Mouse (Mus musculus) forebrain, embryonic 13.5 days (tissue): Measurements from ENCODE around the gene Tnik. TPM values are rescaled to one million over a fixed set of nuclear protein-coding genes. Genes with fewer than 3 reads are reported as not detected.

Experiments used
- ATAC-seq: fragments of 200-750 bp; cut with Nextera tagmentation; 2 replicates; pipeline ENCODE4 v1.8.0; 2017
- H3K27ac ChIP-seq: fragments of 300-500 bp; sonication (generic); 2 replicates; pipeline ENCODE4 v1.5.1; 2015; ENCODE audit warnings: inconsistent platforms, mild to moderate bottlenecking, moderate library complexity
- H3K27me3 ChIP-seq: fragments of 300-500 bp; sonication (generic); 2 replicates; pipeline ENCODE4 v1.6.1; 2015; ENCODE audit warnings: mild to moderate bottlenecking, inconsistent platforms
- H3K36me3 ChIP-seq: fragments of 300-500 bp; sonication (generic); 2 replicates; pipeline ENCODE4 v1.6.1; 2015; ENCODE audit warnings: mild to moderate bottlenecking, inconsistent platforms; ENCODE audit not compliant: poor library complexity, severe bottlenecking
- H3K4me1 ChIP-seq: fragments of 300-500 bp; sonication (generic); 2 replicates; pipeline ENCODE4 v1.6.1; 2015; ENCODE audit warnings: inconsistent platforms
- H3K4me2 ChIP-seq: fragments of 300-500 bp; sonication (generic); 2 replicates; pipeline ENCODE4 v1.6.1; 2015; ENCODE audit warnings: inconsistent platforms, mild to moderate bottlenecking, moderate library complexity
- H3K4me3 ChIP-seq: fragments of 300-500 bp; sonication (generic); 2 replicates; pipeline ENCODE4 v1.5.1; 2015; ENCODE audit warnings: mild to moderate bottlenecking, inconsistent platforms
- H3K9ac ChIP-seq: fragments of 300-500 bp; sonication (generic); 2 replicates; pipeline ENCODE4 v1.6.1; 2015; ENCODE audit warnings: mild to moderate bottlenecking, inconsistent platforms
- H3K9me3 ChIP-seq: fragments of 300-500 bp; sonication (generic); replicated peaks from 2 replicates; pipeline ENCODE4 v1.6.1; 2016; ENCODE audit warnings: inconsistent platforms
- WGBS: fragments of 180-500 bp; shearing (Covaris S2); methylation state at CpG from one replicate; pipeline ENCODE4 v1.1.7; 2015; 5-methylcytosine and 5-hydroxymethylcytosine counted together
- polyA plus RNA-seq: library from polyadenylated mRNA; unstranded; fragments of >200 nt; fragmentation: Nextera tagmentation; extraction: Ambion mirVana; gene quantifications from 2 replicates; pipeline ENCODE4 v1.2.1, GENCODE M21; 2015

Tnik gene
- polyA plus RNA-seq, 1 experiment from 2014 or later = 54.9 TPM

- Histone ChIP-seq H3K4me2 (no peak overlapping the region), H3K27me3 (no peaks in the 10 kb centered on the region), H3K4me1 (peaks cover 7% of the 10 kb centered on the region; the same call in 1 of the 2 replicates), H3K4me3 (no peak overlapping the region), H3K27ac (no peak overlapping the region), H3K9ac (no peak overlapping the region), H3K9me3 (no peaks in the 10 kb centered on the region), H3K36me3 (no peaks in the 10 kb centered on the region)
- ATAC-seq = peak; percentile 29; the same call in 1 of the 2 replicates
- WGBS = 47% methylated on average over 5 of the region's 5 CpGs
Measured at GRCm38 (mm10) chr3:28332316-28332715, 69.3 kb downstream of the Tnik start.

- H3K9me3 ChIP-seq = no peaks in the 10 kb centered on the region
- H3K4me3 ChIP-seq = no peak overlapping the region
- no peak overlapping the region for H3K4me2 ChIP-seq
- no peak overlapping the region for H3K9ac ChIP-seq
- H3K4me1 ChIP-seq = peaks cover 7% of the 10 kb centered on the region; the same call in 1 of the 2 replicates
- peak; percentile 44; the same call in 1 of the 2 replicates for ATAC-seq
- H3K27me3 ChIP-seq = no peaks in the 10 kb centered on the region
- WGBS = 80% methylated on average over 6 of the region's 6 CpGs
- H3K27ac ChIP-seq = no peak overlapping the region; the same call in 1 of the 2 replicates
- no peaks in the 10 kb centered on the region for H3K36me3 ChIP-seq
Measured at GRCm38 (mm10) chr3:28333869-28334268, 70.9 kb downstream of the Tnik start.

- ATAC-seq = peak; percentile 69; the same call in 1 of the 2 replicates
- H3K27ac ChIP-seq = no peak overlapping the region; the same call in 1 of the 2 replicates
Measured at GRCm38 (mm10) chr3:28334547-28334946, 71.5 kb downstream of the Tnik start.

GRCm38 (mm10) chr3:28340071-28340470, 77.1 kb downstream of the Tnik start:
- Histone ChIP-seq H3K27ac (no peak overlapping the region), H3K4me1 (peaks cover 16% of the 10 kb centered on the region)

More at GRCm38 (mm10) chr3:28334547-28334946, 71.5 kb downstream of the Tnik start:
- Histone ChIP-seq H3K4me2 (no peak overlapping the region), H3K4me3 (no peak overlapping the region), H3K36me3 (no peaks in the 10 kb centered on the region), H3K27me3 (no peaks in the 10 kb centered on the region), H3K4me1 (peaks cover 7% of the 10 kb centered on the region; the same call in 1 of the 2 replicates), H3K9me3 (no peaks in the 10 kb centered on the region), H3K9ac (no peak overlapping the region)
- 86% methylated on average over 1 of the region's 1 CpGs for WGBS

GRCm38 (mm10) chr3:28343204-28343603, 80.2 kb downstream of the Tnik start:
- H3K9ac ChIP-seq = no peak overlapping the region
- 90% methylated on average over 3 of the region's 3 CpGs for WGBS
- peaks cover 26% of the 10 kb centered on the region for H3K4me1 ChIP-seq
- no peak overlapping the region; the same call in 1 of the 2 replicates for H3K27ac ChIP-seq
- H3K36me3 ChIP-seq = no peaks in the 10 kb centered on the region
- H3K9me3 ChIP-seq = no peaks in the 10 kb centered on the region
- no peak overlapping the region for H3K4me3 ChIP-seq
- no peak overlapping the region for H3K4me2 ChIP-seq
- H3K27me3 ChIP-seq = no peaks in the 10 kb centered on the region
- ATAC-seq = no peak

More at GRCm38 (mm10) chr3:28340071-28340470, 77.1 kb downstream of the Tnik start:
- Histone ChIP-seq H3K27me3 (no peaks in the 10 kb centered on the region), H3K4me2 (no peak overlapping the region), H3K4me3 (no peak overlapping the region), H3K9me3 (no peaks in the 10 kb centered on the region), H3K9ac (no peak overlapping the region), H3K36me3 (no peaks in the 10 kb centered on the region)
- WGBS = 81% methylated on average over 8 of the region's 8 CpGs
- no peak for ATAC-seq

- Histone ChIP-seq H3K4me2 (no peak overlapping the region), H3K9ac (no peak overlapping the region), H3K9me3 (no peaks in the 10 kb centered on the region), H3K27ac (peak overlapping the region; percentile 8; the same call in 1 of the 2 replicates), H3K4me1 (peaks cover 28% of the 10 kb centered on the region), H3K27me3 (no peaks in the 10 kb centered on the region), H3K36me3 (no peaks in the 10 kb centered on the region), H3K4me3 (no peak overlapping the region)
- WGBS = 85% methylated on average over 2 of the region's 2 CpGs
- ATAC-seq = no peak
Measured at GRCm38 (mm10) chr3:28343661-28344060, 80.6 kb downstream of the Tnik start.

GRCm38 (mm10) chr3:28345446-28345845, 82.4 kb downstream of the Tnik start:
- Histone ChIP-seq H3K4me2 (no peak overlapping the region), H3K9ac (no peak overlapping the region), H3K4me1 (peaks cover 26% of the 10 kb centered on the region), H3K27me3 (no peaks in the 10 kb centered on the region), H3K4me3 (no peak overlapping the region), H3K27ac (peak overlapping the region; percentile 3), H3K9me3 (no peaks in the 10 kb centered on the region), H3K36me3 (no peaks in the 10 kb centered on the region)
- WGBS = 75% methylated on average over 1 of the region's 1 CpGs
- peak; percentile 67; the same call in 1 of the 2 replicates for ATAC-seq

- Histone ChIP-seq H3K4me3 (no peak overlapping the region), H3K36me3 (no peaks in the 10 kb centered on the region), H3K27ac (no peak overlapping the region), H3K9me3 (no peaks in the 10 kb centered on the region), H3K4me1 (peaks cover 26% of the 10 kb centered on the region), H3K9ac (no peak overlapping the region), H3K4me2 (no peak overlapping the region), H3K27me3 (no peaks in the 10 kb centered on the region)
- peak; percentile 25; the same call in 1 of the 2 replicates for ATAC-seq
- WGBS = 82% methylated on average over 1 of the region's 1 CpGs
Measured at GRCm38 (mm10) chr3:28345961-28346360, 82.9 kb downstream of the Tnik start.

- Histone ChIP-seq H3K36me3 (no peaks in the 10 kb centered on the region), H3K4me1 (peaks cover 26% of the 10 kb centered on the region), H3K27ac (no peak overlapping the region), H3K27me3 (no peaks in the 10 kb centered on the region), H3K4me3 (no peak overlapping the region), H3K9me3 (no peaks in the 10 kb centered on the region), H3K9ac (no peak overlapping the region), H3K4me2 (no peak overlapping the region)
- 84% methylated on average over 4 of the region's 4 CpGs for WGBS
- ATAC-seq = no peak
Measured at GRCm38 (mm10) chr3:28346476-28346875, 83.5 kb downstream of the Tnik start.

GRCm38 (mm10) chr3:28348746-28349145, 85.7 kb downstream of the Tnik start:
- ATAC-seq = no peak
- H3K4me3 ChIP-seq = no peak overlapping the region
- no peak overlapping the region for H3K9ac ChIP-seq
- H3K4me2 ChIP-seq = no peak overlapping the region
- no peaks in the 10 kb centered on the region for H3K27me3 ChIP-seq
- no peak overlapping the region for H3K27ac ChIP-seq
- H3K36me3 ChIP-seq = no peaks in the 10 kb centered on the region
- peaks cover 19% of the 10 kb centered on the region for H3K4me1 ChIP-seq
- WGBS = 90% methylated on average over 1 of the region's 1 CpGs
- H3K9me3 ChIP-seq = no peaks in the 10 kb centered on the region

GRCm38 (mm10) chr3:28350147-28350801, 87.3 kb downstream of the Tnik start:
- H3K9ac ChIP-seq = no peak overlapping the region
- H3K4me1 ChIP-seq = peaks cover 18% of the 10 kb centered on the region
- no peak overlapping the region for H3K4me2 ChIP-seq
- no peak overlapping the region for H3K4me3 ChIP-seq
- no peak overlapping the region for H3K27ac ChIP-seq
- H3K36me3 ChIP-seq = no peaks in the 10 kb centered on the region
- ATAC-seq = no peak
- no peaks in the 10 kb centered on the region for H3K27me3 ChIP-seq
- no peaks in the 10 kb centered on the region for H3K9me3 ChIP-seq
- 86% methylated on average over 10 of the region's 10 CpGs for WGBS

GRCm38 (mm10) chr3:28358391-28358790, 95.4 kb downstream of the Tnik start:
- peaks cover 11% of the 10 kb centered on the region for H3K36me3 ChIP-seq
- no peak for ATAC-seq
- no peak overlapping the region for H3K4me3 ChIP-seq
- WGBS = 76% methylated on average over 2 of the region's 2 CpGs
- H3K27me3 ChIP-seq = no peaks in the 10 kb centered on the region
- no peaks in the 10 kb centered on the region for H3K4me1 ChIP-seq
- H3K9ac ChIP-seq = no peak overlapping the region
- H3K27ac ChIP-seq = no peak overlapping the region
- H3K4me2 ChIP-seq = no peak overlapping the region
- H3K9me3 ChIP-seq = no peaks in the 10 kb centered on the region
